Mouse (Mus musculus) midbrain, embryonic 12.5 days (tissue): ENCODE measurements around the gene Zbtb18. TPM values are rescaled to one million over a fixed set of nuclear protein-coding genes. Genes with fewer than 3 reads are reported as not detected.

ENCODE experiments used
- ATAC-seq: fragments of 200-750 bp; cut with Nextera tagmentation; 2 replicates; pipeline ENCODE4 v1.8.0; 2017; ENCODE audit warnings: low read depth, moderate TSS enrichment, moderate library complexity; ENCODE audit not compliant: low FRiP score
- H3K27ac ChIP-seq: fragments of 300-500 bp; sonication (generic); replicated peaks from 2 replicates; pipeline ENCODE4 v1.5.1; 2016; ENCODE audit warnings: mild to moderate bottlenecking
- H3K27me3 ChIP-seq: fragments of 300-500 bp; sonication (generic); 2 replicates; pipeline ENCODE4 v1.6.1; 2016; ENCODE audit warnings: mild to moderate bottlenecking
- H3K36me3 ChIP-seq: fragments of 300-500 bp; sonication (generic); 2 replicates; pipeline ENCODE4 v1.6.1; 2016
- H3K4me1 ChIP-seq: fragments of 300-500 bp; sonication (generic); 2 replicates; pipeline ENCODE4 v1.6.1; 2016
- H3K4me2 ChIP-seq: fragments of 300-500 bp; sonication (generic); replicated peaks from 2 replicates; pipeline ENCODE4 v1.6.1; 2016; ENCODE audit warnings: mild to moderate bottlenecking, moderate library complexity
- H3K4me3 ChIP-seq: fragments of 300-500 bp; sonication (generic); 2 replicates; pipeline ENCODE4 v1.5.1; 2016; ENCODE audit warnings: mild to moderate bottlenecking
- H3K9ac ChIP-seq: fragments of 300-500 bp; sonication (generic); replicated peaks from 2 replicates; pipeline ENCODE4 v1.6.1; 2016; ENCODE audit warnings: mild to moderate bottlenecking, moderate library complexity
- H3K9me3 ChIP-seq: fragments of 300-500 bp; sonication (generic); 2 replicates; pipeline ENCODE4 v1.6.1; 2016; ENCODE audit warnings: mild to moderate bottlenecking
- WGBS: fragments of 180-500 bp; shearing (Covaris S2); methylation state at CpG from one replicate; pipeline ENCODE4 v1.1.7; 2016; 5-methylcytosine and 5-hydroxymethylcytosine counted together
- polyA plus RNA-seq: library from polyadenylated mRNA; unstranded; fragments of >200 nt; fragmentation: Nextera tagmentation; extraction: Ambion mirVana; gene quantifications from 2 replicates; pipeline ENCODE4 v1.2.1, GENCODE M21; 2016

Gene Zbtb18
- polyA plus RNA-seq, 1 experiment from 2014 or later, result 11.9 TPM

GRCm38 (mm10) chr1:177440981-177441491 is 1.1 kb upstream of the Zbtb18 start:
- H3K4me3 ChIP-seq, result peak overlapping the region; percentile 91
- H3K9ac ChIP-seq, result peak overlapping the region; percentile 80
- H3K36me3 ChIP-seq, result no peaks in the 10 kb centered on the region
- H3K9me3 ChIP-seq, result no peaks in the 10 kb centered on the region
- peak overlapping the region; percentile 100 for H3K27ac ChIP-seq
- H3K4me1 ChIP-seq, result peaks cover 27% of the 10 kb centered on the region
- ATAC-seq, result no peak
- under 1% methylated on average over 6 of the region's 6 CpGs for WGBS
- H3K27me3 ChIP-seq, result no peaks in the 10 kb centered on the region
- H3K4me2 ChIP-seq, result peak overlapping the region; percentile 65

GRCm38 (mm10) chr1:177441492-177442195 is 507 bp upstream of the Zbtb18 start:
- no peaks in the 10 kb centered on the region for H3K36me3 ChIP-seq
- WGBS, result under 1% methylated on average over 80 of the region's 87 CpGs
- H3K9ac ChIP-seq, result peak overlapping the region; percentile 80
- H3K27me3 ChIP-seq, result no peaks in the 10 kb centered on the region
- peaks cover 32% of the 10 kb centered on the region for H3K4me1 ChIP-seq
- peak overlapping the region; percentile 65 for H3K4me2 ChIP-seq
- no peaks in the 10 kb centered on the region for H3K9me3 ChIP-seq
- peak; percentile 98 for ATAC-seq
- H3K4me3 ChIP-seq, result peak overlapping the region; percentile 91
- peak overlapping the region; percentile 100 for H3K27ac ChIP-seq

DNA sequence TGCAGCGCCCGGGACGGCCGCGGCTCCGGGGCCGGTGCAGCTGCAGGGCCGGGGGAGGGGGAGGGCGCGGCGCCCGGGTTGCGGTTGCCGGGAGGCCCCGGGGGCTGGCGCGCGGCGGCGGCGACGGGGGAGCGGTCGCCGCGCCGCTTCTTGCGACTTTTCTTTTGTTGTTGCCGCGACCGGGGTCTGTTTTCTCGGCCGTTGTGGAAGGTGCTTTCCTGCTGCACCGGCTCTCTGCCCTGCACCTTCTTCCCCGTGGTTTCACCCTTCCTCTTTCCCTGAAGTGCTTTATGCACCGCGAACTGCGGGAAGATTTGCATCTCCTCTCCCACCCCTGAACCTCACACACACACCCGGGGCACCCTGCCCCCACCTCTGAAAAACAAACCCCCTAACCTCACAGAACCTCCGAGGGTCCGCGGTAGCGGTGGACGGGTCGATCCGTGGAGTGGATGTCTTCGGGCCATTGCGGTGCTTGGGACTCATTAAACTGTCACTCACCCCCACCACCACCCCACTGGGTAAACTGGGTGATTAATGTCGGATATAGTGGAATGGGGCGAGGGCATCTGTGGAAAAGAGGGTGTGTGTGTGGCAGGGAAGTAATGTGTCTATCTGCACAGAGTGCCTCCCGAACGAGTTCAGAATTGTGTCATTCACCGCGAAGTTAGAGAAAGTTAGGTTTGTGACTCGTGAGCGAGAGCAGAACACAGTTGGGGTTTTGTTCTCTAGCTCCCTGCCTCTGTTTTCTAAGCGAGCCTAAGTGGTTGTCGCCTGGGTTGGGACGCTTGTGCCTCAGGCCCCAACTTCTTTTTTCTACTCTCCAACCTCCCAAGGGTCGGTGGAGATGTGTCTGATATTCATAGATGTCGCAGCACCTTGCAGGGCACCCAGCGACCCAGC is 921 bp downstream of the Zbtb18 start:
- peak overlapping the region; percentile 70 for H3K4me2 ChIP-seq
- ATAC-seq, result no peak
- no peaks in the 10 kb centered on the region for H3K27me3 ChIP-seq
- peak overlapping the region; percentile 100 for H3K27ac ChIP-seq
- H3K4me1 ChIP-seq, result peaks cover 47% of the 10 kb centered on the region
- no peaks in the 10 kb centered on the region for H3K9me3 ChIP-seq
- peak overlapping the region; percentile 99 for H3K9ac ChIP-seq
- peaks cover 10% of the 10 kb centered on the region for H3K36me3 ChIP-seq
- 2% methylated on average over 54 of the region's 62 CpGs for WGBS
- peak overlapping the region; percentile 91 for H3K4me3 ChIP-seq

DNA sequence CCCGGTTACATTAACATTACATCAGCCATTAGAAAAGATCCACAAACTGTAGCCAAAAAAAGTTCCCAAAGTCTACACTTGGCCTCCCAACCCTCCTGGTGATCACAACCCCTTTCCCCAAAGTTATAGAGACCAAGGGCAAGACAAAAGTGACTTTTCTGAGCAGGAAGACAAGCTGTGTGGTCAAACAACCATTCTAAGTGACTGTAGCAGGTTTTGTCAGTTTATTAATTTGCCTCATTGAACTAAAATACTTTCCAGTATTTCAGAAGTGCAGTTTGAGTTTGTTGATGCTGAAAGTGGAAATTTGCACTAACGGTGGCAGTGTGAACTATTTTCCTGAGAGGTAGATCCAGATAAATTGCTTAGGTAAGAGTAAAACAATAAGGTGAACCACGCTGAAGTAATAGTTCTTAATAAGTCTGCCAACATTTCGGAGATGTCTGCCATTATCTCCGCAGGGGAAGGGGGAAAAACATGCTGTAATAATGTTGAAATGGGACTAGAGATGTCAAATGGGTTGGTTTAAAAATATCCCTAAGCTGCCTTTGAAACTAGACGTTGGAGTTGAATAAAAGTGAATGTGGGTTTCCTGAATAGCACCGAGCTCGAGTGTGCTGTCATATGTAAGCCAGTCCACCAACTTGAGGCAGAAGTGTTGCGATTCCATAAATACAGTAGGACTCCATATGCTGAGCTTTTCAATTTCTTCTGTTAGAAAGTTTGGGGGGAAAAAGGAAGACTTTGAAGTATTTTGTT is 1.8 kb downstream of the Zbtb18 start:
- no peak for ATAC-seq
- H3K36me3 ChIP-seq, result peaks cover 13% of the 10 kb centered on the region
- peak overlapping the region; percentile 99 for H3K9ac ChIP-seq
- H3K4me1 ChIP-seq, result peaks cover 54% of the 10 kb centered on the region
- peak overlapping the region; percentile 91 for H3K4me3 ChIP-seq
- peak overlapping the region; percentile 70 for H3K4me2 ChIP-seq
- H3K9me3 ChIP-seq, result no peaks in the 10 kb centered on the region
- WGBS, result 21% methylated on average over 9 of the region's 9 CpGs
- no peaks in the 10 kb centered on the region for H3K27me3 ChIP-seq
- H3K27ac ChIP-seq, result peak overlapping the region; percentile 100

GRCm38 (mm10) chr1:177444483-177444810 is 2.3 kb downstream of the Zbtb18 start:
- Histone ChIP-seq H3K9ac (peak overlapping the region; percentile 99), H3K4me3 (peak overlapping the region; percentile 91), H3K27me3 (no peaks in the 10 kb centered on the region), H3K9me3 (no peaks in the 10 kb centered on the region), H3K4me2 (peak overlapping the region; percentile 70), H3K36me3 (peaks cover 13% of the 10 kb centered on the region), H3K27ac (peak overlapping the region; percentile 100), H3K4me1 (peaks cover 57% of the 10 kb centered on the region)
- ATAC-seq, result no peak
- 3% methylated on average over 3 of the region's 3 CpGs for WGBS

DNA sequence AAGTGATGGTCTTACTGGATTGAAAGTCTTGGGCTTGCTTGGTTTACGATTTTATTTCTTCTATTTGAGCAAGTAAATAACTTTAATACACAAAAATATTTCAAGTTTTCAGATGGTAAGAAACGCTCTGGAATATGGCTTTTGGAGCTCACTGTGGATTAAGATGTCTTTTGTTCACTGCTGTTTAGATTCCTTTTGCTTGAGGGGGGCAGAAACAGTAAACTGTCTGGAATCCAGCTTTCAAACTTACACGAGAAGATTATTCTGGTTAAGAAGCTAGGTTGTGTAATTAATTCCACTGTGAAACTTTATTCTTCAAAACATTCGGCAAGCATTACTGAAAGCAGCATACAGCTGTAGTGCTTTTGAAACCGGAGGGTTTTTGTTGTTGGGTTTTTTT is 2.8 kb downstream of the Zbtb18 start:
- Histone ChIP-seq H3K27me3 (no peaks in the 10 kb centered on the region), H3K4me2 (peak overlapping the region; percentile 70), H3K9ac (peak overlapping the region; percentile 99), H3K4me1 (peaks cover 57% of the 10 kb centered on the region), H3K27ac (peak overlapping the region; percentile 100), H3K9me3 (no peaks in the 10 kb centered on the region), H3K4me3 (peak overlapping the region; percentile 91), H3K36me3 (peaks cover 13% of the 10 kb centered on the region)
- WGBS, result 8% methylated on average over 5 of the region's 5 CpGs
- no peak for ATAC-seq

- H3K36me3 ChIP-seq, result peaks cover 13% of the 10 kb centered on the region
- H3K4me1 ChIP-seq, result peaks cover 56% of the 10 kb centered on the region
- ATAC-seq, result no peak
- 17% methylated on average over 7 of the region's 7 CpGs for WGBS
- H3K4me3 ChIP-seq, result peak overlapping the region; percentile 91
- H3K27ac ChIP-seq, result peak overlapping the region; percentile 84
- H3K9ac ChIP-seq, result peak overlapping the region; percentile 99
- peak overlapping the region; percentile 70 for H3K4me2 ChIP-seq
- H3K9me3 ChIP-seq, result no peaks in the 10 kb centered on the region
- no peaks in the 10 kb centered on the region for H3K27me3 ChIP-seq
Observed at GRCm38 (mm10) chr1:177445461-177446130, 3.4 kb downstream of the Zbtb18 start.

DNA sequence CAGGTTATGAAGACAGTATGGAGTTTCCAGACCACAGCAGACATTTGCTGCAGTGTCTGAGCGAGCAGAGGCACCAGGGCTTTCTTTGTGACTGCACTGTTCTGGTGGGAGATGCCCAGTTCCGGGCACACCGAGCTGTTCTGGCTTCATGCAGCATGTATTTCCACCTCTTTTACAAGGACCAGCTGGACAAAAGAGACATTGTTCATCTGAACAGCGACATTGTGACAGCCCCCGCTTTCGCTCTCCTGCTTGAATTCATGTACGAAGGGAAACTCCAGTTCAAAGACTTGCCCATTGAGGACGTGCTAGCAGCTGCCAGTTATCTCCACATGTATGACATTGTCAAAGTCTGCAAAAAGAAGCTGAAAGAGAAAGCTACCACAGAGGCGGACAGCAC is 4.9 kb downstream of the Zbtb18 start:
- 15% methylated on average over 9 of the region's 9 CpGs for WGBS

DNA sequence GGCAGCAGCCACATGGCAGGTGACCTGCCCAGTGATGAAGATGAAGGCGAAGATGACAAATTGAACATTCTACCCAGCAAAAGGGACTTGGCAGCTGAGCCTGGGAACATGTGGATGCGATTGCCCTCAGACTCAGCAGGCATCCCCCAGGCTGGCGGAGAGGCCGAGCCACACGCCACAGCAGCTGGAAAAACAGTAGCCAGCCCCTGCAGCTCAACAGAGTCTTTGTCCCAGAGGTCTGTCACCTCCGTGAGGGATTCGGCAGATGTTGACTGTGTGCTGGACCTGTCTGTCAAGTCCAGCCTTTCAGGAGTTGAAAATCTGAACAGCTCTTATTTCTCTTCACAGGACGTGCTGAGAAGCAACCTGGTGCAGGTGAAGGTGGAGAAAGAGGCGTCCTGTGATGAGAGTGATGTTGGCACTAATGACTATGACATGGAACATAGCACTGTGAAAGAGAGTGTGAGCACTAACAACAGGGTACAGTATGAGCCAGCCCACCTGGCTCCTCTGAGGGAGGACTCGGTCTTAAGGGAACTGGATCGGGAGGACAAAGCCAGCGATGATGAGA is 5.5 kb downstream of the Zbtb18 start:
- ATAC-seq, result no peak
- Histone ChIP-seq H3K9me3 (no peaks in the 10 kb centered on the region), H3K4me2 (peak overlapping the region; percentile 70), H3K9ac (peak overlapping the region; percentile 62), H3K27me3 (no peaks in the 10 kb centered on the region), H3K4me3 (peak overlapping the region; percentile 91), H3K27ac (peak overlapping the region; percentile 84), H3K4me1 (peaks cover 66% of the 10 kb centered on the region), H3K36me3 (peaks cover 13% of the 10 kb centered on the region)
- WGBS, result 32% methylated on average over 12 of the region's 12 CpGs

More for the DNA sequence above, 4.9 kb downstream of the Zbtb18 start:
- peak; percentile 28; the same call in 1 of the 2 replicates for ATAC-seq
- Histone ChIP-seq H3K4me3 (peak overlapping the region; percentile 91), H3K9ac (peak overlapping the region; percentile 62), H3K36me3 (peaks cover 13% of the 10 kb centered on the region), H3K9me3 (no peaks in the 10 kb centered on the region), H3K27ac (peak overlapping the region; percentile 84), H3K27me3 (no peaks in the 10 kb centered on the region), H3K4me1 (peaks cover 64% of the 10 kb centered on the region), H3K4me2 (peak overlapping the region; percentile 70)

DNA sequence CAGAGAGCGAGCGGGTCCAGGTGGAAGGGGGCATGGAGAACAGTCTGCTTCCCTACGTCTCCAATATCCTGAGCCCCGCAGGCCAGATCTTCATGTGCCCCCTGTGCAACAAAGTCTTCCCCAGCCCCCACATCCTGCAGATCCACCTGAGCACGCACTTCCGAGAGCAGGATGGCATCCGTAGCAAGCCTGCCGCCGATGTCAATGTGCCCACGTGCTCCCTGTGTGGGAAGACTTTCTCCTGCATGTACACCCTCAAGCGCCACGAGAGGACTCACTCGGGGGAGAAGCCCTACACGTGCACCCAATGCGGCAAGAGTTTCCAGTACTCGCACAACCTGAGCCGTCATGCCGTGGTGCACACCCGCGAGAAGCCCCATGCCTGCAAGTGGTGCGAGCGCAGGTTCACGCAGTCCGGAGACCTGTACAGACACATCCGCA is 6.0 kb downstream of the Zbtb18 start:
- WGBS, result 83% methylated on average over 25 of the region's 25 CpGs
- Histone ChIP-seq H3K9ac (peak overlapping the region; percentile 62), H3K36me3 (peaks cover 13% of the 10 kb centered on the region), H3K9me3 (no peaks in the 10 kb centered on the region), H3K4me2 (peak overlapping the region; percentile 70), H3K4me3 (peak overlapping the region; percentile 91), H3K4me1 (peaks cover 66% of the 10 kb centered on the region), H3K27me3 (no peaks in the 10 kb centered on the region), H3K27ac (peak overlapping the region; percentile 84)
- no peak for ATAC-seq

DNA sequence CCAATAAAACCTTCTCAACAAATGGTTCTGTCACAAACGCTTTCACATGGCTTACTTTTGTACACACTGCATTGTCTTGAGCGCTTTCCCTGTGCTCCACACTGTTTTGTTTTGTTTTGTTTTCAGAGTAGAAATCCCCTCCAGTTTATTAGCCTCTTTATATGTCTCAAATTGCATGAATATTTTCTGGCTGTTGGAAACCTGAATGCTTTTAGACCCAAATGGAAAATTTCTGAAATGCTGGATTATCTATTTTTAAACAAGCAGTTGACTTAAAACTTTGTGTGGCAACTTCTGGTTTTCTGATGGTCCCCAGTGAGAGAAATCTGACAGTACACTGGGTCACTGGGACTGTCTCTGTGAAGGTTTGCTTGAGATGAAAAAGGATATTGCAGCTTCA is 6.8 kb downstream of the Zbtb18 start:
- H3K4me3 ChIP-seq, result peak overlapping the region; percentile 31
- peak overlapping the region; percentile 49; the same call in 1 of the 2 replicates for H3K27ac ChIP-seq

More for the DNA sequence above, 6.8 kb downstream of the Zbtb18 start:
- H3K9ac ChIP-seq, result peak overlapping the region; percentile 16
- peaks cover 13% of the 10 kb centered on the region for H3K36me3 ChIP-seq
- no peaks in the 10 kb centered on the region for H3K9me3 ChIP-seq
- H3K27me3 ChIP-seq, result no peaks in the 10 kb centered on the region
- peak overlapping the region; percentile 70 for H3K4me2 ChIP-seq
- peaks cover 64% of the 10 kb centered on the region for H3K4me1 ChIP-seq
- WGBS, result 25% methylated on average over 2 of the region's 2 CpGs
- no peak for ATAC-seq
